Mouse (Mus musculus): Measurements from ENCODE around the gene Hsd17b13.

DNA sequence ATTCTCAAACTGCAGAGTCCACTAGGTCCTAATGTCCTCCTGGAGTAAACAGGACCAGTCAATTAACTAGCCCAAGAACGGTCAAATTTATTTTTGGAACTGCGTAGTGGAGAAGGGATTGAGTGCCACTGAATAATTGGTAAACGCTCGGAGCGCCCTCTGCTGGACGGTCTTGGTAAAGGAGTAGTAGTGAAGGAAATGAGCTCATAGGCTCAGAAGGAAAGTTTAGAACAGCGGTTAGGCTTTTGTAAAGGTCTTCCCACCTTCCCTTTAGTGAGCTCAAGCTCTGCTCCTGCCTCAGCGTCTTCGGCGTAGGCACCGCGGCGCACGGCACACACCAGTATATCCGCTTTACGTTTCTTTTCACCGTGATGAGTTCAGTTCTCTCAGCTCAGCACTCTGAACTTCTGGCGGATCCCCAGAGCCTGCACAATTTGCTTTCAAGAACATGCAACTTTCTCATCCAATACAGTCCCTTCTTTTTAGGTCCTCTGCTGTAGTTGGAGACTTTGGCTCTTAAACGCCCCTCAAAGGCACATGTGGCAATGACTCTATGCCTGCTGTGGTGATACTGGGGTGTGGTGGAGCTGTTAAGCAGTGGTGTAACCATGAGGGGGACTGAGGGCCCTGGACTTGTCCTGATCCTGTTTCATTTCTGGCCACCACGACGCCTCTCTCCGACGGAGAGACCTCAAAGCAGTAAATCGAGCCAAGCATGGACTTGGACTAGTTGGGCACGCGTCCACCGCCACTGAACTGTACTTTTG is 49.6 kb downstream of the Hsd17b13 start:
- TF ChIP-seq CTCF (IDR thresholded peaks at IDR 0.05; ENCODE audit: low read depth, low read length) = no peak
- TF ChIP-seq POLR2A (IDR thresholded peaks at IDR 0.05; ENCODE audit: borderline replicate concordance, low read depth, low read length) = no peak
